Mouse (Mus musculus) neural tube, embryonic 13.5 days (tissue): ENCODE measurements around the gene Gm49355. TPM values are rescaled to one million over a fixed set of nuclear protein-coding genes. Genes with fewer than 3 reads are reported as not detected.
A peak's percentile ranks its signal among the peaks of the same experiment; 100 is the strongest.
"Not testable (repeated sequence)": the region's sequence is repeated elsewhere in the genome, so short reads cannot be mapped to it uniquely, and the experiment has no call there.

Source experiments
- ATAC-seq: fragments of 200-750 bp; cut with Nextera tagmentation; 2 replicates; pipeline ENCODE4 v1.8.0; 2017; ENCODE audit warnings: low read depth, mild to moderate bottlenecking, moderate TSS enrichment, moderate library complexity
- H3K27ac ChIP-seq: fragments of 300-500 bp; sonication (generic); replicated peaks from 2 replicates; pipeline ENCODE4 v1.5.1; 2015; ENCODE audit warnings: moderate library complexity, mild to moderate bottlenecking, inconsistent platforms
- H3K27me3 ChIP-seq: fragments of 300-500 bp; sonication (generic); 2 replicates; pipeline ENCODE4 v1.6.1; 2015; ENCODE audit warnings: mild to moderate bottlenecking, inconsistent platforms
- H3K36me3 ChIP-seq: fragments of 300-500 bp; sonication (generic); 2 replicates; pipeline ENCODE4 v1.6.1; 2015; ENCODE audit warnings: mild to moderate bottlenecking, inconsistent platforms
- H3K4me1 ChIP-seq: fragments of 300-500 bp; sonication (generic); replicated peaks from 2 replicates; pipeline ENCODE4 v1.6.1; 2015; ENCODE audit warnings: inconsistent platforms
- H3K4me2 ChIP-seq: fragments of 300-500 bp; sonication (generic); 2 replicates; pipeline ENCODE4 v1.6.1; 2015; ENCODE audit warnings: inconsistent platforms, mild to moderate bottlenecking, moderate library complexity
- H3K4me3 ChIP-seq: fragments of 300-500 bp; sonication (generic); 2 replicates; pipeline ENCODE4 v1.5.1; 2015; ENCODE audit warnings: mild to moderate bottlenecking, inconsistent platforms
- H3K9ac ChIP-seq: fragments of 300-500 bp; sonication (generic); 2 replicates; pipeline ENCODE4 v1.6.1; 2015; ENCODE audit warnings: moderate library complexity, mild to moderate bottlenecking, inconsistent platforms
- H3K9me3 ChIP-seq: fragments of 300-500 bp; sonication (generic); 2 replicates; pipeline ENCODE4 v1.6.1; 2016; ENCODE audit warnings: inconsistent platforms
- whole genome bisulfite sequencing: fragments of 180-500 bp; shearing (Covaris S2); methylation state at CpG from one replicate; pipeline ENCODE4 v1.1.7; 2015; 5-methylcytosine and 5-hydroxymethylcytosine counted together
- polyA plus RNA-seq: library from polyadenylated mRNA; unstranded; fragments of >200 nt; fragmentation: Nextera tagmentation; extraction: Ambion mirVana; gene quantifications from 2 replicates; pipeline ENCODE4 v1.2.1, GENCODE M21; 2015

Gene Gm49355
- polyA plus RNA-seq = 0.15 TPM in 1 of 2 replicates, not detected in the other

DNA sequence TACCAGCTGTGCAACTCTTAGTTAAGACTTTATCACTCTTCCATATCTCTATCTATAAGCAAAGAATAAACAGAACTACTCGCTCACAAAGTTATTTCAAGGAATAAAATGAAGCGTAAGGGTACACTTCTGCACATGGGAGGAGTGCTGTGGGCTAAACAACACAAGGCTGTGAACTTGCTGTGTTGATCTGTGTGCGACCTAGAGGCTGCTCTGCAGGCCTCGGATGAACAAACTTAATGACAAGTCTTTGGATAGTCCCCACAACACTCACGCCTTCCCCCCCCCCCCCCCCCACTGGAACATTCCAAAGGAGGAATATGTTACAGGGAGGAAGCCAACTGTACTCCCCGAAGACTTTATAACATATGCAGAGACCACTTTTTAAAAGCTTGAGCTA lies at the start of gene Gm49355:
TSS of gene Gm49355 (plus strand) at position 336 of the 400 bp plus-strand sequence.
- WGBS = 81% methylated on average over 6 of the region's 6 CpGs
- H3K4me2 ChIP-seq = peak within 1 kb of the TSS; percentile 71

DNA sequence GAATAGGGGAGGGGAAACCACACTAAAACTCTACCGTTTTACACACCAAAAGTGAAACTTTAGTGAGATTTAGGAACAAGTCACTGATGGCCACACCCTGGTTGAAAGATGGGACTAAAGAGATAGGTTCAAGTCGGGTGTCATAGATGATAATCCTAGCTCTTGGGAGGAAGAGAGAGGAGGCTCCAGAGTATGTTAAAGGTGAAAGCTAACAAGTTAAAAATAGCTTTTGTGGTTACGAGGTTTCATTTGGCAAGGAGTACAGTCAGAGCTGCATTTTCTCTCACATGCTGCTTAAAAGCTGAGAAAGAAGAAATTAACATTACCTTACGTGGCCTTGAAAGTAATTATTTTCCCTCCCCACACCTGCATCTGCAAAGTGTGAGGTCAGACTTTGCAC lies 40.0 kb upstream of the Gm49355 start:
- no peak overlapping the region for H3K4me3 ChIP-seq
- H3K36me3 ChIP-seq = peaks cover 11% of the 10 kb centered on the region; the same call in 1 of the 2 replicates
- H3K9me3 ChIP-seq = no peaks in the 10 kb centered on the region
- no peak overlapping the region for H3K4me2 ChIP-seq
- no peak overlapping the region for H3K9ac ChIP-seq
- WGBS = 86% methylated on average over 4 of the region's 4 CpGs
- H3K4me1 ChIP-seq = no peaks in the 10 kb centered on the region
- no peak overlapping the region for H3K27ac ChIP-seq
- no peaks in the 10 kb centered on the region for H3K27me3 ChIP-seq
- ATAC-seq = no peak

More for the DNA sequence above, at the start of gene Gm49355:
- Histone ChIP-seq H3K36me3 (peaks cover 3% of the 10 kb centered on the region; the same call in 1 of the 2 replicates), H3K27ac (peak within 1 kb of the TSS; percentile 89), H3K4me1 (peaks cover 4% of the 10 kb centered on the region; the same call in 1 of the 2 replicates), H3K9me3 (no peaks in the 10 kb centered on the region), H3K27me3 (no peaks in the 10 kb centered on the region), H3K9ac (peak within 1 kb of the TSS; percentile 90), H3K4me3 (peak within 1 kb of the TSS; percentile 83)
- ATAC-seq = peak; percentile 18; the same call in 1 of the 2 replicates

DNA sequence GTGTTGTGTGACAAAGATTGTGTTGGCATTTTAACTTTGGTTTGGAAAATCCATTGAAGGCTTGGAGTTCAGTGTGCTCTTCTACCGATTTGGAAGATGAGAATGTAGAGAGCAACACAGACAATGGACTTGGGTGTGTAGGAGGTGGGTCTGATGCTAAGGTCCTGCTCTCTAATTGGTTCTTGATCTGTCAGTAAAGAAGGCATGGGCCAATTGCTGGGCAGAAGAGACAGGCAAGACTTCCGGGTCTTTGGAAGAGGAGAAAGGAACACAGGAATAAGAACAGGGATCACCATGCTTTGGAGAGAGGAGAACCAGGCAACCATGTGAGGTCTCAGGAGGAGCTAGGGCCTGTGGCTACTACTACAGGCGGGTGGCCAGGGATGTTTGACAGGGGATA lies 7.7 kb upstream of the Gm49355 start:
- Histone ChIP-seq H3K27ac (no peak overlapping the region), H3K4me3 (no peak overlapping the region), H3K4me2 (no peak overlapping the region), H3K9me3 (no peaks in the 10 kb centered on the region), H3K4me1 (no peaks in the 10 kb centered on the region), H3K36me3 (no peaks in the 10 kb centered on the region), H3K27me3 (no peaks in the 10 kb centered on the region), H3K9ac (no peak overlapping the region)
- no peak for ATAC-seq
- WGBS = 72% methylated on average over 3 of the region's 3 CpGs

DNA sequence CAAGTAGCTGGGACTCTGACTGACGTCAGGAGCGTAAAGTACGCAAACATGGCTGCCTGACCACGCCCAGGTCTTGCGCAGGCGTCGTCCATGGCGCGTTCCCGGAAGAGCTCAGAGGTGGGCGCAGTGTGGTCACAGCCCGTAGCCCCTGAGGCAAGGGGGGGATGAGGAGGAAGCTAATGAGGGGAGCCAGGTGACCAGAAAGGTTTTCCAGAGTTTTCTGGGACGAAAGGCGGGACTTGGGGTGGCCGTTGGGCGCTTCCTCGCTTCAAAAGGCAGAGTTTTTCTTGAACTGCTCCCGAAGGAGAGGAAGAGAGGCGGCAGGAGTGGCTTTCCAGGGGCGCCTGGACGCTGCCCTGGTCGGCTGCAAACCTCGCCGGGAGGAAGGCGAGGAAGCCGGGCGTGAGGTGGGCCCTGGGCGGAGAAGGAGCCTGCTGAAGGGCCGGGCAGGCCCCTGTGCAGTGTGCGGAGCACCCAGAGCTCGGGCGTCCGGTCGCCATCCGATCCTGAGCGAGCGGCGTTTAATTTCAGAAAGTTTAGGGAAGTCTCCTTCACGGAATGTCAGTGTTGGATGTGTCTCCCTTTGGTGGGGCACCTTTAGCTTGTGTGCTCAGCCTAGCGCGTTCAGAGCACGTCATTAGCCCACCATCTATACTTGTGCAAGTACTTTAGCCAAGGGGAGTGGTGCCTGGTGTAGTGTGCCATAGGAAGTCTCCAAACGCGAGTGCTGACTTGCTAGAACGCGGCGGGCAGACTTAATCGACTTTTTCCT lies 551 bp downstream of the Gm49355 start, which contains the start of gene 3830406C13Rik:
TSS of gene 3830406C13Rik (plus strand) at position 33 of the 772 bp plus-strand sequence.
- peaks cover 4% of the 10 kb centered on the region; the same call in 1 of the 2 replicates for H3K4me1 ChIP-seq
- no peaks in the 10 kb centered on the region for H3K9me3 ChIP-seq
- no peaks in the 10 kb centered on the region for H3K27me3 ChIP-seq
- peaks cover 3% of the 10 kb centered on the region; the same call in 1 of the 2 replicates for H3K36me3 ChIP-seq
- peak within 1 kb of the TSS; percentile 89 for H3K27ac ChIP-seq
- WGBS = under 1% methylated on average over 48 of the region's 48 CpGs
- peak within 1 kb of the TSS; percentile 71 for H3K4me2 ChIP-seq
- peak; percentile 100 for ATAC-seq
- peak within 1 kb of the TSS; percentile 83 for H3K4me3 ChIP-seq
- peak within 1 kb of the TSS; percentile 90 for H3K9ac ChIP-seq

DNA sequence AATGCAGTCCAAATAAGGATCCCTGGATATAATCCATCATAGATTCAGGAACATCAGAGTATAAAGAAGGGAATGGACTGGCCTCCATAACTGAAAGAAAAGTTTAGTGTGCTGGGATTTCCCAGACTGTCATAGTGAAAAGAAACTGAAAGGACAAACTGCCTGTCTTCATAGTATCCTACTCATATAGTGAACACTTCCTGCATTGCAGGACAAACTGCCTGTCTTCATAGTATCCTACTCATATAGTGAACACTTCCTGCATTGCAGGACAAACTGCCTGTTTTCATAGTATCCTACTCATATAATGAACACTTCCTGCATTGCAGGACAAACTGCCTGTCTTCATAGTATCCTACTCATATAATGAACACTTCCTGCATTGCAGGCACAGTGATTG lies 6.0 kb downstream of the Gm49355 start:
- H3K27me3 ChIP-seq, ATAC-seq, H3K9me3 ChIP-seq, H3K4me3 ChIP-seq, H3K27ac ChIP-seq, H3K36me3 ChIP-seq, H3K9ac ChIP-seq, H3K4me1 ChIP-seq, H3K4me2 ChIP-seq: not testable (repeated sequence)

DNA sequence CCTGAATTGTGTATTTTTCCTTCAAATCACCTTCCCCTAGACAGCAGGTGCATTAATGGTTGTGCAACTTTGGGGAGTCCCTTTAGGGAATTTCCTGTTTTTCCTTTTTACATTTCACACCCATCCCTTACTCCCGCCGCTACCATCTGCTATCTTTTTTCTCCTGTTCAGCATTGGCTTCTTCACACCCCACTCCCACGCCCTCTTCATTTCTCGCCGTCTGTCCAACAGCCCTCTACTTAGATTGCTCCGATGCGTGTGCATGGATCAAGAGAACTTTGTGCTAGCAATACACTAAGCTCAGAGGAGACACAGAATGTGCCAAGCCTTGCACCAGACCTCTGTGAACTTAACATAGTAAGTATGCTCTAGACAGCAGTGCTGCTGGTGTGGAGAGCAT lies 12.6 kb downstream of the Gm49355 start:
- Histone ChIP-seq H3K9ac (no peak overlapping the region), H3K4me1 (no peaks in the 10 kb centered on the region), H3K4me3 (no peak overlapping the region), H3K4me2 (no peak overlapping the region), H3K36me3 (0 out of 2 replicates have a peak, but pooled peaks cover 9% of the 10 kb centered on the region), H3K27me3 (no peaks in the 10 kb centered on the region), H3K9me3 (no peaks in the 10 kb centered on the region), H3K27ac (no peak overlapping the region)
- 86% methylated on average over 7 of the region's 7 CpGs for WGBS
- ATAC-seq = no peak

DNA sequence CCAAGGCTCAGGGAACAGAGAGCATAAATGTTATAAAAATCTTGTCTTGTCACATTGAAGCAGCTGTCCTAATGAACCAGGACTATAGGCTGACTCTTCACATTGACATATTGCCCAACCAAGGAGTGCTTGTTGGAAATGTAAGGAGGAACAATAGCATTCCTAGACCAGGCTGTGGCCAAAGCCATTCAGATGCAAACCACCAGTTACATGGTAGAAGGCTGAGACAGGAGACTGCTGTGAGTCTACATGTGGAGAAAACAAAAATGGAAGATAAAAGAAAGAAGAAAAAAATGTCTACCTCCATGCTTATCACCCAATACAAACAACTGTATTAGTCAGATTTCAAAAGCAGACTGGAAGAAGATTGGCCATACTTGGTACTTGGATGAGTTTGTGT lies 15.4 kb downstream of the Gm49355 start:
- Histone ChIP-seq H3K4me1 (no peaks in the 10 kb centered on the region), H3K27me3 (no peaks in the 10 kb centered on the region), H3K9me3 (no peaks in the 10 kb centered on the region), H3K4me3 (no peak overlapping the region), H3K9ac (no peak overlapping the region), H3K27ac (no peak overlapping the region), H3K36me3 (0 out of 2 replicates have a peak, but pooled peaks cover 9% of the 10 kb centered on the region), H3K4me2 (no peak overlapping the region)
- no peak for ATAC-seq

DNA sequence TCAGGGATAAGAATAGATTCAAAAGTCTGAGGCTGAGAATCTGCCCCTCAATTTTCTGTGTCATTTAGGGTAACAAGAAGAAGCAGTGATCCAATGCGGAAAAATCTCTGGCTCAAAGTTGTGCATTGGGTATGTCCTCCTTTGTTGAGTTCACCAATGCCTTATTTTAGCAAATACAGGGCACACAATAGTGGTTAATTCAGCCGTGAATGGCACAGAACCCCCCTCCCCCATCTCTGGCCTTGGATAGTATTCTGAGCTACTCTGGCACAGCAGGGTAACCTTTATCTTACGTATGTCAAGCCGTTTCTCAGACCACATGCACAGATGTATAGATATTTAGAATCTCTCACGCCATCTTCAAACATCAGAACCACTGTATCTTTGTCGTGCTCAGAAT lies 15.9 kb downstream of the Gm49355 start:
- no peak overlapping the region for H3K9ac ChIP-seq

DNA sequence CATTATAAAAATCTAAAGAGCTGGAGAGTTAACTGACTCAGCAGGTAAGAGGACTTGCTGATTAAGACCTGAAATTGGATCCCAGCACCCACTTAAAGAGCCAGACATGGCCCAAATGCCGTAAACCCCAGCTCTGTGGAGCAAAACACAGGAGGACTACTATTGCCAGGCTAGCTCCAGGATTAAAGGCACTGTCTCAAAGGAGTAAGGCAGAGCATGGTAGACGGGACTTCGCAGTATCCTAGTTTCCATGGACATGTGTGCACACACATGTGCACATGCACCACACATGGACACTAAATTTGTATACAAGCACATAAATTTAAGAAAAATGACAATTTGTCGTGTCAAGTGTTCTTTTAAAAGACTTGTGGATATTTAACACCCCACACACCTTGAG lies 16.5 kb downstream of the Gm49355 start:
- H3K36me3 ChIP-seq = 0 out of 2 replicates have a peak, but pooled peaks cover 9% of the 10 kb centered on the region
- WGBS = 86% methylated on average over 4 of the region's 4 CpGs
- ATAC-seq = no peak
- no peak overlapping the region for H3K4me2 ChIP-seq
- no peaks in the 10 kb centered on the region for H3K9me3 ChIP-seq
- H3K27ac ChIP-seq = no peak overlapping the region
- no peak overlapping the region for H3K4me3 ChIP-seq
- H3K4me1 ChIP-seq = no peaks in the 10 kb centered on the region
- no peak overlapping the region for H3K9ac ChIP-seq
- no peaks in the 10 kb centered on the region for H3K27me3 ChIP-seq

More for the DNA sequence above, 15.9 kb downstream of the Gm49355 start:
- no peaks in the 10 kb centered on the region for H3K4me1 ChIP-seq
- H3K4me3 ChIP-seq = no peak overlapping the region
- no peak overlapping the region for H3K4me2 ChIP-seq
- ATAC-seq = no peak
- no peak overlapping the region for H3K27ac ChIP-seq
- 42% methylated on average over 6 of the region's 6 CpGs for WGBS
- H3K27me3 ChIP-seq = no peaks in the 10 kb centered on the region
- H3K9me3 ChIP-seq = no peaks in the 10 kb centered on the region
- 0 out of 2 replicates have a peak, but pooled peaks cover 9% of the 10 kb centered on the region for H3K36me3 ChIP-seq

DNA sequence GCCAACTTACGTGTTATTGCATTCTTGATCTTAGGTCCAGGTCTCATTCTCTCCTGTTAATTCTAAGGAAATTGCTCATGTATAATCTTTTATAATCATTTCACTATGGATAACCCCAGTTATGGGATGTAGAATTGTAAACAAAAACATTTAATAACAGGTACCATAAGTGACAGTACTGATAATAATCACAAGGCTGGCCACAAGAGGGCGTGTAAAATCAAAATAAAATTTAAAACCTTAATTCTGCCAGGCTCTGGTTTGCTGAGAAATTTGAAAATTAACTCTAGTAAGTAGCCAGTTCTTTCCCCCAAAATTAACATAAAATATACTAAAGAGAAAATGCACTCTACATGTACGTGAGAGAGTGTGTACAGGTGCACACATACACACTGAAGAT lies 16.9 kb downstream of the Gm49355 start:
- H3K4me2 ChIP-seq = no peak overlapping the region
- no peaks in the 10 kb centered on the region for H3K4me1 ChIP-seq
- H3K27me3 ChIP-seq = no peaks in the 10 kb centered on the region
- no peak overlapping the region for H3K4me3 ChIP-seq
- WGBS = 71% methylated on average over 3 of the region's 3 CpGs
- H3K36me3 ChIP-seq = 0 out of 2 replicates have a peak, but pooled peaks cover 9% of the 10 kb centered on the region
- no peak overlapping the region for H3K9ac ChIP-seq
- no peaks in the 10 kb centered on the region for H3K9me3 ChIP-seq
- no peak overlapping the region for H3K27ac ChIP-seq
- ATAC-seq = no peak

DNA sequence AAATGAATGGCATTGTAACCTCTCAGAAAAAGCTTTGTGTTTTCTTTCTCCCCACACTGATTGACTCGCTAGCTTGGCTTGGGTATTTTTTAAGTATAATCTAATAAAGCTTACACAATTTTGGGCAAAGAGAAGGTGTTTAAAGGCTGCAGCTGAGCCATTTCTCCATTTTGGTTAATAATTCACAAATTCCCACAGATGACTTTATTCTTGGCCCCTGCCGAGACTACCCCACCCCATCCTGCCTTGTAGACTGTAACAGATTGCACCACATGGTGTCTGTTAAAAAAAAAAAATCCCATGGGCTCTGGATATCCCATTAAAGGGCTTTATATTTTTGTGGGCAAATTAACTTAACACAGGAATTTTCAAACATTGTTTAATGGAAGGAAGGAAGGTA lies 19.3 kb downstream of the Gm49355 start:
- ATAC-seq = no peak
- H3K4me3 ChIP-seq = no peak overlapping the region
- no peak overlapping the region for H3K9ac ChIP-seq
- no peaks in the 10 kb centered on the region for H3K9me3 ChIP-seq
- H3K4me2 ChIP-seq = no peak overlapping the region
- 61% methylated on average over 2 of the region's 2 CpGs for WGBS
- no peak overlapping the region for H3K27ac ChIP-seq
- no peaks in the 10 kb centered on the region for H3K4me1 ChIP-seq
- H3K36me3 ChIP-seq = 0 out of 2 replicates have a peak, but pooled peaks cover 9% of the 10 kb centered on the region
- H3K27me3 ChIP-seq = no peaks in the 10 kb centered on the region

DNA sequence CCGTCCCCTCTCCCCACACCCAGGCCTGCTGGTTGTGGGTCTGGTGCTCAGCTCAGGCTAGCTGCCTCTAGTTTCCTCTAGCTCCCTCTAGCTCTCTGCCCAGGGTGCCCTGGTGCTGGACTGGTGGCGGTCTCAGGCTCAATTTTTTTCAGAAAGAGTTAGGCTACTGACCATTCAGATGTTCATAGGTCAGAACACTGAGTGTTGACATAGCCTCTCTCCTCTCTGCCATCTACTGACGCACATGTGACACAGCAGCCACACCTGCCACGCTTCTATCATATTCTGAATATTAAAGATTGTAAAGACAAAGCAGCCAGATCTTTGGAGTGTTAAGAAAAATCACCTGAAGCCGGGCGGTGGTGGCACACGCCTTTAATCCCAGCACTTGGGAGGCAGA lies 49.8 kb downstream of the Gm49355 start:
- no peaks in the 10 kb centered on the region for H3K36me3 ChIP-seq
- H3K9me3 ChIP-seq = no peaks in the 10 kb centered on the region
- peaks cover 6% of the 10 kb centered on the region for H3K4me1 ChIP-seq
- 83% methylated on average over 7 of the region's 7 CpGs for WGBS
- no peak overlapping the region for H3K4me2 ChIP-seq
- no peak overlapping the region for H3K27ac ChIP-seq
- H3K27me3 ChIP-seq = peaks cover 99% of the 10 kb centered on the region
- no peak overlapping the region for H3K4me3 ChIP-seq
- no peak for ATAC-seq
- no peak overlapping the region for H3K9ac ChIP-seq
